Mouse (Mus musculus) E14TG2a.4 (cell line): ENCODE measurements around the gene Clybl.
A peak's percentile ranks its signal among the peaks of the same experiment; 100 is the strongest.

Experiments used
- H3K27me3 ChIP-seq: 2 replicates; pipeline ENCODE4 v1.6.1; 2014; ENCODE audit warnings: low read length, control low read depth; ENCODE audit not compliant: insufficient read depth
- H3K36me3 ChIP-seq: 2 replicates; pipeline ENCODE4 v1.6.1; 2014; ENCODE audit warnings: low read length, control low read depth; ENCODE audit not compliant: insufficient read depth
- H3K4me1 ChIP-seq: replicated peaks from 2 replicates; pipeline ENCODE4 v1.6.1; 2014; ENCODE audit warnings: low read depth, low read length, control low read depth
- H3K4me3 ChIP-seq: replicated peaks from 2 replicates; pipeline ENCODE4 v1.5.1; 2014; ENCODE audit warnings: mild to moderate bottlenecking, low read length
- H3K9me3 ChIP-seq: 2 replicates; pipeline ENCODE4 v1.6.1; 2014; ENCODE audit warnings: low read length, control low read depth
- CTCF ChIP-seq: conservative IDR thresholded peaks from 2 replicates; pipeline ENCODE4 v1.5.1; 2014; ENCODE audit warnings: low read length
- NANOG ChIP-seq: IDR thresholded peaks from 2 replicates; pipeline ENCODE4 v1.6.1; 2014; ENCODE audit warnings: borderline replicate concordance, low read length, mixed read lengths
- POU5F1 ChIP-seq: IDR thresholded peaks from 2 replicates; pipeline ENCODE4 v1.6.1; 2014; ENCODE audit warnings: low read length, borderline replicate concordance

The Clybl gene

DNA sequence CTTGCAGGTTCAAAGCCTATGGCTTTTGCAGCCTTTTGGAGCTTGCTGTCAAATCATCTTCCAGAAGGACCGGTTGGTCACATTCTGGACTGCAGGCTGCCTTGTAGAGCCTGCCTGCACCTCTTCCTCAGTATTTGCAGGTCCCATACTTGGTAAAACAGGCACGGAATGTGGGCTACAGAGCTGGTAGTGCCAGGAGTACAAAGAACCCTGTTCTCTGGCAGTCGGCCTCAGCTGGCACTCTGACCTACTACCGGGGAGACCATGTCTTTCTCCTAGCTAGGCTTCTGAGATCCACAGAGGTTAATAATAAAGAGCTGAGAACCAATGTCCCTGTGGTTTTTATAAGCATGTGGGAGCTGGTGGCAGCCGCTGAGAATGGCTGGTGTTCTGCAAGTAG, 8.4 kb downstream of the Clybl start:
- H3K36me3 ChIP-seq = no peaks in the 10 kb centered on the region
- peaks cover 8% of the 10 kb centered on the region for H3K9me3 ChIP-seq
- no peak for TF ChIP-seq NANOG
- TF ChIP-seq POU5F1 = no peak
- no peak for TF ChIP-seq CTCF
- peaks cover 5% of the 10 kb centered on the region for H3K4me1 ChIP-seq
- H3K27me3 ChIP-seq = no peaks in the 10 kb centered on the region
- no peak overlapping the region for H3K4me3 ChIP-seq

- Histone ChIP-seq H3K36me3 (no peaks in the 10 kb centered on the region), H3K4me1 (peaks cover 5% of the 10 kb centered on the region), H3K4me3 (no peak overlapping the region), H3K9me3 (peaks cover 8% of the 10 kb centered on the region), H3K27me3 (no peaks in the 10 kb centered on the region)
- TF ChIP-seq POU5F1 (no peak), NANOG (no peak), CTCF (no peak)
Measured at GRCm38 (mm10) chr14:122190527-122190926, 9.0 kb downstream of the Clybl start.

DNA sequence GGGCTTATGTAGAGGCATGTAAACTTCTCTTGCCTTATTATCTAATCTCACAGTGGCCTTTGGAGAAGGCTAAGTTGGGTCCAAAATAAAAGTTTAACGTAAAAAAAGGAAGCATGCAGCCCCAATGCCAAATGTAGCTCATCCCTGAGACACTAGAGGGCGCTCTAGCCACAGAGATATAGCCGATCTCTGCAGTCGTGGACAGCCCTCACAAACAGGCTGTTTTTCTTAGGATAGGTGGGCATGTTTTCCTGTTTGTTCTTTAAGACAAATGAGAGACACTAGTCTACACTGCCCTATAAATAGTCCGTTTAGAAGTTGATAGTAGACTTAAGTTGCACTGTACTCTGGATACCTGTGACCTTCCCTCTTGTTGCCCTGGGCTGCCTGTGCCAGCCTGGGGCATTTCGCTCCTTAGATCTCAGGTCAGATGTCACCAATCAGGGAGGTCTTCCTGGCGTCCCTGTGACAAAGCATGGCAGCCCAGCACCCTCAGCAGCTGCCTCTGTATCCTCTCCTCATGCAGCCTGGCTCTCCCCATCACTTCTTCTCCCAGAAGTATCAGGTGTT, 9.5 kb downstream of the Clybl start:
- peak; percentile 98 for TF ChIP-seq CTCF
- TF ChIP-seq NANOG = no peak
- no peak overlapping the region for H3K4me3 ChIP-seq
- peaks cover 8% of the 10 kb centered on the region for H3K9me3 ChIP-seq
- H3K36me3 ChIP-seq = no peaks in the 10 kb centered on the region
- H3K27me3 ChIP-seq = no peaks in the 10 kb centered on the region
- H3K4me1 ChIP-seq = peaks cover 5% of the 10 kb centered on the region

GRCm38 (mm10) chr14:122194630-122195029, 13.1 kb downstream of the Clybl start:
- Histone ChIP-seq H3K36me3 (peaks cover 8% of the 10 kb centered on the region; the same call in 1 of the 2 replicates), H3K9me3 (peaks cover 8% of the 10 kb centered on the region), H3K4me3 (no peak overlapping the region), H3K4me1 (peaks cover 16% of the 10 kb centered on the region), H3K27me3 (no peaks in the 10 kb centered on the region)
- no peak for TF ChIP-seq CTCF
- no peak for TF ChIP-seq POU5F1
- TF ChIP-seq NANOG = no peak

- no peak for TF ChIP-seq NANOG
- no peak for TF ChIP-seq CTCF
- TF ChIP-seq POU5F1 = no peak
- Histone ChIP-seq H3K27me3 (no peaks in the 10 kb centered on the region), H3K9me3 (peaks cover 8% of the 10 kb centered on the region), H3K36me3 (peaks cover 8% of the 10 kb centered on the region; the same call in 1 of the 2 replicates), H3K4me3 (no peak overlapping the region), H3K4me1 (peaks cover 20% of the 10 kb centered on the region)
Measured at GRCm38 (mm10) chr14:122196851-122197250, 15.3 kb downstream of the Clybl start.

GRCm38 (mm10) chr14:122200247-122200885, 18.9 kb downstream of the Clybl start:
- TF ChIP-seq NANOG (no peak), CTCF (no peak), POU5F1 (no peak)
- Histone ChIP-seq H3K4me1 (peaks cover 49% of the 10 kb centered on the region), H3K4me3 (no peak overlapping the region), H3K9me3 (no peaks in the 10 kb centered on the region), H3K27me3 (peaks cover 4% of the 10 kb centered on the region; the same call in 1 of the 2 replicates), H3K36me3 (peaks cover 8% of the 10 kb centered on the region; the same call in 1 of the 2 replicates)

DNA sequence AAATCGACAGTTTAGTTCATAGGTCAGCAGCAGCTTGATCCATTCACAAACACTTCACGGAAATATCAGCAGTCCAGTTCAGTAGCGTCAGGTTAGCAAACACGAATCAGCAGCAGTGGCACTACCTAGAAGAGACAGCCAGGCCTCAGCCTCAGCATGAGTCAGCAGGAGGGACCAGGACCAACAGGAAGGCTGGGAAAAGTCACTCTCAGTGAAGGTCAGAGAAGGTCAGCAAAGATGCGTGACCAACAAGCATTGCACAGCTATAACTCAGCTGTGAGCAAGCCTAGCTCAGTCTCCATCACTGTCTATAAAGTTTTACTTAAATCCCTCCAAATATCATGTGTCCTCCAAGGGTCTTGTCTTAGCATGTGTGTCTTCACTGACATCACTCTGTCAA, 27.7 kb downstream of the Clybl start:
- peaks cover 10% of the 10 kb centered on the region for H3K4me1 ChIP-seq
- no peaks in the 10 kb centered on the region for H3K27me3 ChIP-seq
- TF ChIP-seq NANOG = no peak
- TF ChIP-seq CTCF = no peak
- no peak for TF ChIP-seq POU5F1
- peaks cover 2% of the 10 kb centered on the region; the same call in 1 of the 2 replicates for H3K9me3 ChIP-seq
- no peak overlapping the region for H3K4me3 ChIP-seq
- H3K36me3 ChIP-seq = no peaks in the 10 kb centered on the region

GRCm38 (mm10) chr14:122213590-122213989, 32.1 kb downstream of the Clybl start:
- Histone ChIP-seq H3K4me1 (peaks cover 3% of the 10 kb centered on the region; the same call in 1 of the 2 replicates), H3K9me3 (peaks cover 2% of the 10 kb centered on the region; the same call in 1 of the 2 replicates), H3K36me3 (no peaks in the 10 kb centered on the region), H3K27me3 (no peaks in the 10 kb centered on the region), H3K4me3 (no peak overlapping the region)
- TF ChIP-seq POU5F1 (no peak), CTCF (no peak), NANOG (no peak)
